Mouse (Mus musculus): ENCODE measurements around the gene Phf7. TPM values are rescaled to one million over a fixed set of nuclear protein-coding genes. Genes with fewer than 3 reads are reported as not detected.

Gene Phf7
- polyA plus RNA-seq, 1 experiment from 2014 or later = 7.8 TPM

DNA sequence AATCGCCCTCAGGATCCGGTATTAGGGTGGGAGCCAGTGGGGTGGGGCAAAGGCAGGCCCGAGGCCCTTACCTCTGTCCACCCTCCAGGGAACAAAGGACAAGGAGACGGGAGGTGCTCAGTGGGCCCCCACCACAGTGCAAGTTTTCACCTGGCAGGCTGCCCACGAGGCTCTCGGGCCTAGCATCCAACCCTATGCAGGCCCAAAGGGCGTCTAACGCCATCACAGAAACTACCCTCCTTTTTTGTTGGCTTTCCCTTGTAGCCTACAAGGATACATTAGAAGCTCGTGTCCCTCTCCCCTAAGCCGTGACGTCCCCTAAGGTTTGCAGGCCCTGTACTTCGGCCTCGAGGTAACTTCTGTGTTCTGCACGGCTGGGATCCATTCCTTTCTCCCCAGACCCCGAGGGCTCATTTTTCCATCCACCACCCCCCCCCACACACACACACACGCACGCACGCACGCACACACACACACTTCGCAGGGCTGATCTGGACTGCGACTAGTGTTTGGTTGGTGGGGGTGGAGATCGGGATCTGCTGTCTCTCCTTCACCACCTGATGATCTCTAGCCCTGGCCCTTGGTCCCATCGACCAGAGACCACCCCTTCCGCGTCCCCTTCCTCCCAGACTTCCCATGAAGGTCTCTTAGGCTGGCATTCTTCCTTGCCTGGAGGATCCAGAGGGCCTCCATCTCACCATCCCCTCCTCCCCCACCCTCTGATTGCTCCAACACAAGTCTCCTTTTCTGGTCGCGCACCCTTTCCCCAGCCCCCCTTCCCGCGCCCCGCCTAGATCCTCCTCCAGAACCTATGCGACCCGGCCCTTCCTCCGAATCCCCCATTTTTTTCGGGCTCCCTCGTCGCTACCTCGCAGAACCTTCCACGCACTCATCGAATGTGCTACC is 45.3 kb downstream of the Phf7 start:
- H3K4me1 ChIP-seq (ENCODE audit: control insufficient read depth, insufficient read depth, low read depth, low read length) = peaks cover 20% of the 10 kb centered on the region
- ATAC-seq = peak; percentile 66

DNA sequence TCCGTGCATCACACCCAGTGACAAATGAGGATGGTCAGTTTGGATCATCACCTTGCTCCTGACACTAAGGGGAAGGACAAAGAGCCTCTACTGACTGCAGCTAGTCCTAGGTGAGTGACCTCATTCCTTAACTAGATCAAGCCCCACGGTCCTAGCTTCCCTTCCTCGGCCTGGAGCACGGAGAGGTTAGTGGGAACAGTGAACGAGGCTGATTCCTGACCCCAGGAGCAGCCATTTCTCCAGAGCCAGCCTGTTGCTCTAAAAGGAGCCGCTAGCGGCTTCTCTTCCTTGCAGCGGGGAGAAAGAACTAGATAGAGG is 45.9 kb downstream of the Phf7 start:
- Histone ChIP-seq H3K4me1 (ENCODE audit: control insufficient read depth, insufficient read depth, low read depth, low read length) (peaks cover 20% of the 10 kb centered on the region), H3K4me2 (ENCODE audit: low read length) (peak overlapping the region; percentile 99), H3K27ac (ENCODE audit: low read depth, low read length) (peak overlapping the region; percentile 92), H3K36me3 (ENCODE audit: control insufficient read depth, insufficient read depth, low read length) (peaks cover 28% of the 10 kb centered on the region), H3K4me3 (ENCODE audit: low read length) (peak overlapping the region; percentile 72), H3K27me3 (replicated peaks; ENCODE audit: control insufficient read depth, insufficient read depth, low read length) (no peaks in the 10 kb centered on the region), H3K9me3 (ENCODE audit: control insufficient read depth, low read length) (no peaks in the 10 kb centered on the region), H3K9ac (ENCODE audit: low read depth, low read length) (peak overlapping the region; percentile 95)
- ATAC-seq = 0 out of 2 replicates have a peak, but pooled peaks have one; percentile 7
- 10% methylated on average over 8 of the region's 8 CpGs for WGBS

More for the DNA sequence above, 45.3 kb downstream of the Phf7 start:
- H3K27ac ChIP-seq (ENCODE audit: low read depth, low read length) = peak overlapping the region; percentile 92
- under 1% methylated on average over 39 of the region's 39 CpGs for WGBS
- H3K9me3 ChIP-seq (ENCODE audit: control insufficient read depth, low read length) = no peaks in the 10 kb centered on the region
- H3K27me3 ChIP-seq (replicated peaks; ENCODE audit: control insufficient read depth, insufficient read depth, low read length) = no peaks in the 10 kb centered on the region
- peaks cover 22% of the 10 kb centered on the region for H3K36me3 ChIP-seq (ENCODE audit: control insufficient read depth, insufficient read depth, low read length)
- peak overlapping the region; percentile 95 for H3K9ac ChIP-seq (ENCODE audit: low read depth, low read length)
- peak overlapping the region; percentile 99 for H3K4me2 ChIP-seq (ENCODE audit: low read length)
- H3K4me3 ChIP-seq (ENCODE audit: low read length) = peak overlapping the region; percentile 72

DNA sequence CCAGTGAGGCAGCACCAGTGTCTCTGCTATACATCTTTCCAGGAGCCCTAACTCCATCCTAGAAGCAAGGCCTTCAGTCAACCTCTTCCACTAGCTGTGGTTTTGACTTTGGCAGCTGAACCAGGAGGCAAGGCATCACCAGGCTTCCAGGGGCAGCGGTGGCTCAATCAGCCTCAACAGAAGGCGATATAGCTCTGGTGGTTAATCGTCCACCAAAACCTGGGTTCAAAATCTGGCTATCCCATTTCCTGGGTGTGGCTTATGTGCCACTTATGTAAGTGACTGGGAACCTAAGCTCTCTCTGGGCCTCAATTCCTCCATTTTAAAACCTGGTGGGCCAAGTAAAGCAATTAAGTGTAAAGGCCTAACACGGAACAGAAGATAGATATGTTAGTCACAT is 46.3 kb downstream of the Phf7 start:
- Histone ChIP-seq H3K36me3 (ENCODE audit: control insufficient read depth, insufficient read depth, low read length) (peaks cover 31% of the 10 kb centered on the region), H3K27me3 (replicated peaks; ENCODE audit: control insufficient read depth, insufficient read depth, low read length) (no peaks in the 10 kb centered on the region), H3K9ac (ENCODE audit: low read depth, low read length) (peak overlapping the region; percentile 95), H3K27ac (ENCODE audit: low read depth, low read length) (no peak overlapping the region), H3K4me3 (ENCODE audit: low read length) (peak overlapping the region; percentile 72), H3K4me1 (ENCODE audit: control insufficient read depth, insufficient read depth, low read depth, low read length) (peaks cover 20% of the 10 kb centered on the region), H3K4me2 (ENCODE audit: low read length) (peak overlapping the region; percentile 99), H3K9me3 (ENCODE audit: control insufficient read depth, low read length) (no peaks in the 10 kb centered on the region)
- 77% methylated on average over 4 of the region's 4 CpGs for WGBS
- no peak for ATAC-seq

DNA sequence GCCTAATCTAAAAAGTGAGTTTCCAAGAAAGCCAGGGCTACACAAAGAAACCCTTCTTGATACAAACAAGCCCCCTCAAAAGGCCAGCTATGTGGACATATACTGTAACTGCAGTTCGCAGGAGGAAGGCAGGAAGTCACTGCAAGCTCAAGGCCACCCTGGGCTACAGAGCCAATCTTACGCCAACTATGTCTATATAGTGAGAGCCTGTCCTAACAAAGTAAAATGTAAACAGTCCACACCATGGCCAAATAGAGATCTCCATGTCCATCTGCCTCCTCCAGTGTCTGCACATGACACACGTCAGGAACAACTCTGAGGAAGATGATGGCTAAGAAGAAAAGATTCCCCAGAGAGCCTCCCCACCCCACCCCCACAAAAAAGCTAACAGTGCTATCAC is 51.1 kb downstream of the Phf7 start:
- 82% methylated on average over 3 of the region's 3 CpGs for WGBS
- H3K36me3 ChIP-seq (ENCODE audit: control insufficient read depth, insufficient read depth, low read length) = peaks cover 47% of the 10 kb centered on the region

DNA sequence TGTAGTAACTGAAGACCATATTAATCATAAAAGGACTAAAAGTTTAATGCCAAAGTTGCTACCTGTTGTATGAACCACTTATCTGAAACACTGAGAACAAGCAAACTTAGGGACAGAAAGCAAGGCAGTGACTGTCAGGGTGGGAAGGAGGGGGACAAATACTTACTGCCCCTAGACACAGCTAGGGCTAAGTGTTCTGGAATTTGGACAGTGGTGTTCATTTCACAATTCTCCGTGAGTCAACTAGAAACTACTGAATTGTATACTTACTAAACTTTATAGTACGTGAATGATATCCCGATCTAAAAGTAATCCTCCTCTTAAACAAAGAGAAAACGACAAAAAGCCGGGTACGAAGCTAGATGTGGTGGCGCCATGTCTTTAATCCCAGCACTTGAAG is 51.5 kb downstream of the Phf7 start:
- 95% methylated on average over 7 of the region's 7 CpGs for WGBS
- Histone ChIP-seq H3K4me1 (ENCODE audit: control insufficient read depth, insufficient read depth, low read depth, low read length) (peaks cover 12% of the 10 kb centered on the region), H3K27me3 (replicated peaks; ENCODE audit: control insufficient read depth, insufficient read depth, low read length) (no peaks in the 10 kb centered on the region), H3K4me2 (ENCODE audit: low read length) (no peak overlapping the region), H3K36me3 (ENCODE audit: control insufficient read depth, insufficient read depth, low read length) (peaks cover 49% of the 10 kb centered on the region), H3K9me3 (ENCODE audit: control insufficient read depth, low read length) (no peaks in the 10 kb centered on the region), H3K27ac (ENCODE audit: low read depth, low read length) (no peak overlapping the region), H3K9ac (ENCODE audit: low read depth, low read length) (no peak overlapping the region), H3K4me3 (ENCODE audit: low read length) (no peak overlapping the region)
- ATAC-seq = no peak

More for the DNA sequence above, 51.1 kb downstream of the Phf7 start:
- H3K4me1 ChIP-seq (ENCODE audit: control insufficient read depth, insufficient read depth, low read depth, low read length) = peaks cover 13% of the 10 kb centered on the region
- H3K9me3 ChIP-seq (ENCODE audit: control insufficient read depth, low read length) = no peaks in the 10 kb centered on the region
- H3K27ac ChIP-seq (ENCODE audit: low read depth, low read length) = no peak overlapping the region
- no peak for ATAC-seq
- no peak overlapping the region for H3K4me3 ChIP-seq (ENCODE audit: low read length)
- H3K27me3 ChIP-seq (replicated peaks; ENCODE audit: control insufficient read depth, insufficient read depth, low read length) = no peaks in the 10 kb centered on the region
- no peak overlapping the region for H3K4me2 ChIP-seq (ENCODE audit: low read length)
- H3K9ac ChIP-seq (ENCODE audit: low read depth, low read length) = no peak overlapping the region

DNA sequence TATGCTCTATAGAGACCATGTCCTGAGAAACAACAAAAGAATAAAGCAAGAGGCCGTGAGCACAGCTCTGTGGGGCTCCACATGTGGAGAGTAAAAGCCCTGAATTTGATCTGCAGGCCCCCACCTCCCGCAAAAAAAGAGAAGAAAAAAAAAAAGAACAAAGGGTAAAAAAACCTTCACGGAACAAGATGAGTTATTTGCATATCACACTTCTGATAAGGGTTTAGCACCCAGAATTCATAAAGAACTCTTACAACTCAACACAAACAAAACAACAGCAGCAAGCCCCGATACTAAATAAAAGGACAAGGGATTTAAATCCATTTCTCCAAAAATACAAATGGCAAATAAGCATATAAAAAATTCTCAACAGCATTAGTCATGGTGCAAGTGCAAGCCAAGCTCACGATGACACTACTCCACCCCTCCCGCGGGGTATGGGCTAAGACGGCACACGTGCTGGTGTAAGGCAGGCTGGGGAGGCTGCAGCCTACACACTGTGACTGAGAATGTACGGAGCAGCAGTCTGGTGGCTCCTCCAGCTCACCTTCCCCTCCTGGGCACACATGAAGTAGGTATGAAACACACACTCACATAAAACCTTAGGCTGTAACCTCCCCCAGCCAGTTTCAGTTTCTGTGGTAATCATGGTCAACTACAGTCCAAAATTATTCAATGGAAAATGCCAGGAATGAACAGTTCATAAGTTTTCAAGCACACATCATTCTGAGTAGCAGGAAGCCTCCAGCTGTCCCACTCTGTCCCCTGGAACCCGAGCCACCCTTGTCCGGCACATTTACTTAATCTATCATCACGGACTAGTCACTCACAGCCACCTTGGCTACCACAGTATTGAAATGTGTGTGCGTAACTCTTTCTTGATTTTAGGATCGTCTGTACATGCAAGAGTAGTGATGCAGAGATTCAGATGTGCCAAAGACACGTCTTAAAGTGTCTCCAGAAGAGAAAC is 53.3 kb downstream of the Phf7 start:
- H3K4me1 ChIP-seq (ENCODE audit: control insufficient read depth, insufficient read depth, low read depth, low read length) = peaks cover 8% of the 10 kb centered on the region; the same call in 1 of the 2 replicates
- H3K27ac ChIP-seq (ENCODE audit: low read depth, low read length) = no peak overlapping the region
- H3K9me3 ChIP-seq (ENCODE audit: control insufficient read depth, low read length) = no peaks in the 10 kb centered on the region
- H3K9ac ChIP-seq (ENCODE audit: low read depth, low read length) = no peak overlapping the region
- WGBS = 56% methylated on average over 16 of the region's 16 CpGs
- no peak overlapping the region for H3K4me3 ChIP-seq (ENCODE audit: low read length)
- H3K27me3 ChIP-seq (replicated peaks; ENCODE audit: control insufficient read depth, insufficient read depth, low read length) = no peaks in the 10 kb centered on the region
- no peak overlapping the region for H3K4me2 ChIP-seq (ENCODE audit: low read length)
- H3K36me3 ChIP-seq (ENCODE audit: control insufficient read depth, insufficient read depth, low read length) = peaks cover 49% of the 10 kb centered on the region
- ATAC-seq = 0 out of 2 replicates have a peak, but pooled peaks have one; percentile 28

DNA sequence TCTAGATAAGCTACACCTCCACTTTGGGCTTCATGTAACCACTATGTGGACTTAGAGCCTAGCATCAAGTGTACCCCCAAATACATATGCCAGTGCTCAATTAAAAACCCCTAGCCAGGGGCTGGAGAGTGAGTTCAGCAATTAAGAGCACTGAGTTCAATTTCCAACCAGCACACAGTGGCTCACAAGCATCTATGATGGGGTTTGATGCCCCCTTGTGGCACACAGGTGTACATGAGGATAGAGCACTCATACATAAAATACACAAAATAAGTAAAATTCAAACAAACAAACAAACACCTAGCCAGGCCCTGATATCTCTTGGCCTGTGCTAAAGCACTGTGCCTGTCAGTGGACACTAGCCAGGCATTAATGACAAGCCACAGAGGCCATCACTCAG is 55.1 kb downstream of the Phf7 start:
- Histone ChIP-seq H3K27me3 (replicated peaks; ENCODE audit: control insufficient read depth, insufficient read depth, low read length) (no peaks in the 10 kb centered on the region), H3K4me3 (ENCODE audit: low read length) (no peak overlapping the region), H3K36me3 (ENCODE audit: control insufficient read depth, insufficient read depth, low read length) (peaks cover 45% of the 10 kb centered on the region), H3K4me1 (ENCODE audit: control insufficient read depth, insufficient read depth, low read depth, low read length) (peaks cover 8% of the 10 kb centered on the region; the same call in 1 of the 2 replicates), H3K4me2 (ENCODE audit: low read length) (no peak overlapping the region), H3K27ac (ENCODE audit: low read depth, low read length) (no peak overlapping the region), H3K9ac (ENCODE audit: low read depth, low read length) (no peak overlapping the region), H3K9me3 (ENCODE audit: control insufficient read depth, low read length) (no peaks in the 10 kb centered on the region)
- peak; percentile 41; the same call in 1 of the 2 replicates for ATAC-seq

DNA sequence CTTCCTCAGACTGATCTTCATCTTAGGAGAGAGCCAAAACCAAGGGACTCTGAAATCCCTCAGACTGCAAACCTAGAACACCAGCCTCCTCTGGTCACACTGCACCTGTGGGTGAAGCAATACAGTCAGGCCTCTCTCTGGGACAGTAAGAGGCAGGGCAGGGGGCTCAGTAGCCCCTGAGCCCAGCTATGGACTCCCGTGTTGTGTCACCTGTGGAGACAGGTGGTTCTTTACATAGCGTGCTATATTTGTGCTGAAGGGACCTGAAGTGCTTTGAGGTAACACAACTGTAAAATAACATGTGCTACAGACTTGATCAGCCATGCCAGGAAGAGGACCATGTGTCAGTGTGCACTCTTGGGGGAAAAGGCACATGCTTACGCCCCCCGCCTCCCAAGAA is 55.6 kb downstream of the Phf7 start:
- no peak overlapping the region for H3K27ac ChIP-seq (ENCODE audit: low read depth, low read length)
- no peak overlapping the region for H3K4me2 ChIP-seq (ENCODE audit: low read length)
- no peaks in the 10 kb centered on the region for H3K27me3 ChIP-seq (replicated peaks; ENCODE audit: control insufficient read depth, insufficient read depth, low read length)
- no peaks in the 10 kb centered on the region for H3K9me3 ChIP-seq (ENCODE audit: control insufficient read depth, low read length)
- ATAC-seq = no peak
- 99% methylated on average over 4 of the region's 4 CpGs for WGBS
- no peak overlapping the region for H3K4me3 ChIP-seq (ENCODE audit: low read length)
- H3K9ac ChIP-seq (ENCODE audit: low read depth, low read length) = no peak overlapping the region
- H3K4me1 ChIP-seq (ENCODE audit: control insufficient read depth, insufficient read depth, low read depth, low read length) = peaks cover 8% of the 10 kb centered on the region; the same call in 1 of the 2 replicates
- H3K36me3 ChIP-seq (ENCODE audit: control insufficient read depth, insufficient read depth, low read length) = peaks cover 47% of the 10 kb centered on the region
